Mouse (Mus musculus) layer of hippocampus, adult 9-10 months (tissue): Measurements from ENCODE around the gene Rb1.

Source experiments
- DNase-seq: peaks from one replicate; pipeline ENCODE4 v3.0.0; 2022; ENCODE audit warnings: low spot score

Rb1 gene

GRCm38 (mm10) chr14:73258181-73258580 lies 67.4 kb downstream of the Rb1 start:
- no peak for DNase-seq

GRCm38 (mm10) chr14:73257348-73257747 lies 68.3 kb downstream of the Rb1 start:
- DNase-seq, result no peak

GRCm38 (mm10) chr14:73255426-73255970 lies 70.1 kb downstream of the Rb1 start:
- DNase-seq, result no peak

GRCm38 (mm10) chr14:73254412-73254811 lies 71.2 kb downstream of the Rb1 start:
- no peak for DNase-seq

GRCm38 (mm10) chr14:73253453-73254251 lies 72.0 kb downstream of the Rb1 start:
- DNase-seq, result no peak

GRCm38 (mm10) chr14:73252276-73252675 lies 73.3 kb downstream of the Rb1 start:
- DNase-seq, result no peak

GRCm38 (mm10) chr14:73250056-73250455 lies 75.6 kb downstream of the Rb1 start:
- no peak for DNase-seq

- no peak for DNase-seq
These were observed 81.5 kb downstream of the Rb1 start for GRCm38 (mm10) chr14:73244061-73244597.

GRCm38 (mm10) chr14:73239857-73240256 lies 85.8 kb downstream of the Rb1 start:
- DNase-seq, result no peak

GRCm38 (mm10) chr14:73239291-73239690 lies 86.3 kb downstream of the Rb1 start:
- DNase-seq, result no peak

- no peak for DNase-seq
These were observed 86.9 kb downstream of the Rb1 start for GRCm38 (mm10) chr14:73238498-73239250.

GRCm38 (mm10) chr14:73237848-73238321 lies 87.7 kb downstream of the Rb1 start, which contains the start of gene Lpar6:
TSS of gene Lpar6 (plus strand) at chr14:73237895.
- DNase-seq, result no peak

- DNase-seq, result no peak
These were observed 91.1 kb downstream of the Rb1 start for GRCm38 (mm10) chr14:73234468-73235031.

GRCm38 (mm10) chr14:73231286-73231982 lies 94.2 kb downstream of the Rb1 start:
- DNase-seq, result no peak

- no peak for DNase-seq
These were observed 98.8 kb downstream of the Rb1 start for GRCm38 (mm10) chr14:73226849-73227248.

GRCm38 (mm10) chr14:73226346-73226745 lies 99.3 kb downstream of the Rb1 start:
- DNase-seq, result no peak

- no peak for DNase-seq
These were observed 103.2 kb downstream of the Rb1 start for GRCm38 (mm10) chr14:73222316-73222970.

- DNase-seq, result no peak
These were observed 108.6 kb downstream of the Rb1 start for GRCm38 (mm10) chr14:73217062-73217461.

GRCm38 (mm10) chr14:73211477-73211876 lies 114.1 kb downstream of the Rb1 start:
- no peak for DNase-seq

- no peak for DNase-seq
These were observed 115.4 kb downstream of the Rb1 start for GRCm38 (mm10) chr14:73210196-73210595.

- no peak for DNase-seq
These were observed 116.4 kb downstream of the Rb1 start for GRCm38 (mm10) chr14:73209262-73209661.
